Mouse (Mus musculus) intestine, postnatal 0 days (tissue): ENCODE data around the gene Calr3. TPM values are rescaled to one million over a fixed set of nuclear protein-coding genes. Genes with fewer than 3 reads are reported as not detected.

Source experiments
- ATAC-seq: fragments of 200-750 bp; cut with Nextera tagmentation; 2 replicates; pipeline ENCODE4 v1.8.0; 2017; ENCODE audit warnings: mild to moderate bottlenecking, moderate TSS enrichment, moderate library complexity
- H3K27ac ChIP-seq: fragments of 300-500 bp; sonication (generic); 2 replicates; pipeline ENCODE4 v1.5.1; 2014; ENCODE audit warnings: mild to moderate bottlenecking, low read depth, low read length, moderate library complexity
- H3K27me3 ChIP-seq: fragments of 300-500 bp; sonication (generic); replicated peaks from 2 replicates; pipeline ENCODE4 v1.6.1; 2014; ENCODE audit warnings: low read length, mixed read lengths; ENCODE audit not compliant: control insufficient read depth, insufficient read depth
- H3K36me3 ChIP-seq: fragments of 300-500 bp; sonication (generic); 2 replicates; pipeline ENCODE4 v1.6.1; 2014; ENCODE audit warnings: mild to moderate bottlenecking, moderate library complexity; ENCODE audit not compliant: control insufficient read depth, insufficient read depth
- H3K4me1 ChIP-seq: fragments of 300-500 bp; sonication (generic); replicated peaks from 2 replicates; pipeline ENCODE4 v1.6.1; 2014; ENCODE audit warnings: antibody characterized with exemption, low read length, mixed read lengths; ENCODE audit not compliant: control insufficient read depth, insufficient read depth
- H3K4me2 ChIP-seq: fragments of 300-500 bp; sonication (generic); replicated peaks from 2 replicates; pipeline ENCODE4 v1.6.1; 2014; ENCODE audit warnings: low read depth, mild to moderate bottlenecking, moderate library complexity
- H3K4me3 ChIP-seq: fragments of 300-500 bp; sonication (generic); 2 replicates; pipeline ENCODE4 v1.5.1; 2014; ENCODE audit warnings: low read depth, low read length
- H3K9ac ChIP-seq: fragments of 300-500 bp; sonication (generic); 2 replicates; pipeline ENCODE4 v1.6.1; 2014; ENCODE audit warnings: mild to moderate bottlenecking, low read depth, low read length
- H3K9me3 ChIP-seq: fragments of 300-500 bp; sonication (generic); 2 replicates; pipeline ENCODE4 v1.6.1; 2016; ENCODE audit warnings: mixed run types; ENCODE audit not compliant: control insufficient read depth
- CTCF ChIP-seq: sonication (generic); IDR thresholded peaks from 2 replicates; pipeline ENCODE4 v1.5.1; 2016; ENCODE audit warnings: low read depth, mild to moderate bottlenecking, control low read depth, antibody characterized with exemption, moderate library complexity
- WGBS: fragments of 180-500 bp; shearing (Covaris S2); extraction: QIAGEN DNeasy Blood & Tissue Kit; methylation state at CpG from one replicate; pipeline ENCODE4 v1.1.7; 2014; 5-methylcytosine and 5-hydroxymethylcytosine counted together
- polyA plus RNA-seq: library from polyadenylated mRNA; unstranded; fragments of >200 nt; fragmentation: Nextera tagmentation; extraction: Ambion mirVana; gene quantifications from 2 replicates; pipeline ENCODE4 v1.2.1, GENCODE M21; 2015

Calr3 gene
- polyA plus RNA-seq, 1 experiment from 2014 or later, result 0.55 TPM

- WGBS, result 94% methylated on average over 10 of the region's 10 CpGs
- ATAC-seq, result no peak
- Histone ChIP-seq H3K36me3 (peaks cover 99% of the 10 kb centered on the region), H3K27ac (peak overlapping the region; percentile 15; the same call in 1 of the 2 replicates), H3K27me3 (no peaks in the 10 kb centered on the region), H3K9me3 (no peaks in the 10 kb centered on the region), H3K4me1 (no peaks in the 10 kb centered on the region), H3K9ac (no peak overlapping the region), H3K4me2 (no peak overlapping the region), H3K4me3 (no peak overlapping the region)
- no peak for TF ChIP-seq CTCF
Observed at GRCm38 (mm10) chr8:72464211-72464610, 20.5 kb upstream of the Calr3 start.

DNA sequence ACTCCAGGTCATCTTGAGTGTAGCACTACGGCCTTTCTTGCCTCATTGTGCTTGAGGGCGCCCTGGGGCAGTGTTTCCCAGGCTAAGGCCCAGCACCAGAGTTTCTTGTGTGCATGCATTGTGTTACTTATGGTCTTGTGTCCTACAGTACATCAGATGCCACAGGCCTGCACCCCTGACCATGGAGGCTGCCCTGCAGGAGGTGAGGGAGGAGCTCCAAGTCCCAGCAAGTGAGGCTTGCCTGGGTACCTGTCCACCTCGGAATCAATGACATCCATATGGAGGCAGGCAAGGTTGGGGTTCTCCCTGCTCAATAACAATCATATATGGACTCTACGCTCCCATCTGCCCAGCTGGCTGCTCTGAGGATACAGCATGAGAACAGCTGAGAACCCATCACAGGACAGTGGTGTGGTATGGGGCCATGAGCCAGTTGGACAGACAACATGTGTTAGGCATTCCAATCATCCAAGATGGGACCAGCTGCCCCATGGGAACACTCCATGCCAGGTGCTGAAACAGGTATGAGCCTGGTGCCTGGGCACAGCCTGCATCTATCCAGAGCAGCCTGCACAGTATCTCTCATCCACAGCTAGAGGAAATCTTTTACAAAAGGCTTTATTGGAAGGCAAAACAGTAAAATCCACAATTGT lies 16.3 kb upstream of the Calr3 start:
- Histone ChIP-seq H3K9me3 (no peaks in the 10 kb centered on the region), H3K36me3 (peaks cover 60% of the 10 kb centered on the region), H3K4me2 (no peak overlapping the region), H3K4me3 (no peak overlapping the region), H3K4me1 (no peaks in the 10 kb centered on the region), H3K9ac (no peak overlapping the region), H3K27me3 (no peaks in the 10 kb centered on the region), H3K27ac (no peak overlapping the region)
- WGBS, result 92% methylated on average over 4 of the region's 4 CpGs
- no peak for ATAC-seq
- TF ChIP-seq CTCF, result no peak

GRCm38 (mm10) chr8:72458457-72458856 lies 14.8 kb upstream of the Calr3 start:
- H3K4me3 ChIP-seq, result no peak overlapping the region
- TF ChIP-seq CTCF, result no peak

GRCm38 (mm10) chr8:72457806-72458205 lies 14.1 kb upstream of the Calr3 start:
- Histone ChIP-seq H3K36me3 (peaks cover 52% of the 10 kb centered on the region), H3K27ac (no peak overlapping the region), H3K27me3 (no peaks in the 10 kb centered on the region), H3K4me3 (no peak overlapping the region), H3K9me3 (no peaks in the 10 kb centered on the region), H3K9ac (no peak overlapping the region), H3K4me1 (no peaks in the 10 kb centered on the region), H3K4me2 (no peak overlapping the region)
- ATAC-seq, result no peak
- TF ChIP-seq CTCF, result no peak
- WGBS, result 91% methylated on average over 3 of the region's 3 CpGs

More at GRCm38 (mm10) chr8:72458457-72458856, 14.8 kb upstream of the Calr3 start:
- H3K27me3 ChIP-seq, result no peaks in the 10 kb centered on the region
- no peak overlapping the region for H3K9ac ChIP-seq
- no peak overlapping the region for H3K27ac ChIP-seq
- H3K4me2 ChIP-seq, result no peak overlapping the region
- 86% methylated on average over 6 of the region's 6 CpGs for WGBS
- H3K36me3 ChIP-seq, result peaks cover 53% of the 10 kb centered on the region
- no peaks in the 10 kb centered on the region for H3K4me1 ChIP-seq
- H3K9me3 ChIP-seq, result no peaks in the 10 kb centered on the region
- no peak for ATAC-seq

- Histone ChIP-seq H3K9me3 (no peaks in the 10 kb centered on the region), H3K4me1 (no peaks in the 10 kb centered on the region), H3K9ac (no peak overlapping the region), H3K27me3 (no peaks in the 10 kb centered on the region), H3K4me3 (no peak overlapping the region), H3K36me3 (peaks cover 48% of the 10 kb centered on the region), H3K4me2 (no peak overlapping the region), H3K27ac (no peak overlapping the region)
- 87% methylated on average over 4 of the region's 4 CpGs for WGBS
- ATAC-seq, result no peak
- no peak for TF ChIP-seq CTCF
Observed at GRCm38 (mm10) chr8:72455317-72455716, 11.6 kb upstream of the Calr3 start.

- H3K27ac ChIP-seq, result no peak overlapping the region
- H3K27me3 ChIP-seq, result no peaks in the 10 kb centered on the region
- WGBS, result 94% methylated on average over 2 of the region's 2 CpGs
- H3K36me3 ChIP-seq, result peaks cover 50% of the 10 kb centered on the region
- no peaks in the 10 kb centered on the region for H3K4me1 ChIP-seq
- 0 out of 2 replicates have a peak, but pooled peaks have one; percentile 18 for TF ChIP-seq CTCF
- no peak for ATAC-seq
- no peak overlapping the region for H3K4me2 ChIP-seq
- H3K4me3 ChIP-seq, result no peak overlapping the region
- H3K9ac ChIP-seq, result no peak overlapping the region
- H3K9me3 ChIP-seq, result no peaks in the 10 kb centered on the region
Observed at GRCm38 (mm10) chr8:72453904-72454303, 10.2 kb upstream of the Calr3 start.
